14 mouse cellular contexts compared by ENCODE assay signal in the genomic region with DNA sequence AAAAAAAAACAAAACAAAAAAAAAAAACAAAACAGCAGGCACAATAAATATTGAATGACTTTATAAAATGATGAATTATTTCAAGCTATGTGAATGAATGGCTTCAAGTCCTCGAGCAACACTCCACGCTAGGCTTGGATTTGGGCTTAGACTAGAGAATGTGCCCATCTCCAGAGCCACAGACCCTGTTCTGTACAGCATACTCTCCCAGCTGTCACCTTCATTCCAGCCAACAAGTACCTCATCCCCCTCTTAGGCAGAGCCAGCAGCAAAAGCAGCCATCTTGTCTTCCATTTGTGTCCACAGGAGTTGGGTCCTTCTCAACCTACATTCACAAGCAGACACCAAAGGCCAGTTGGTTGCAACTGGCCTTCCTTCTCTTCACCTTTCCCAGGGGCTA.
"Had no signal": no experiment of that assay in that cellular context is flagged by ENCODE, and none has a peak within 500 bp of the region (broad histone marks: within the 10 kb centered on the region; RNA-seq: fewer than 3 reads in every experiment).

No protein-coding gene starts in this region.

- DNase-seq: kidney, postnatal 36 days; layer of hippocampus, adult 9-11 months; layer of hippocampus, postnatal 36 days; lung, embryonic 14.5 days; lung, postnatal 10 days; lung, postnatal 4 days; right cerebral cortex, postnatal 14 days; thymus, postnatal 4 days had no signal

- H3K9ac ChIP-seq: limb, embryonic 15.5 days; liver, embryonic 12.5 days; lung, embryonic 14.5 days; midbrain, embryonic 15.5 days; stomach, embryonic 15.5 days had no signal

- H3K9me3 ChIP-seq: limb, embryonic 15.5 days; liver, embryonic 12.5 days; midbrain, embryonic 10.5 days; midbrain, embryonic 15.5 days; stomach, embryonic 15.5 days had no signal

- H3K4me2 ChIP-seq: limb, embryonic 15.5 days; liver, embryonic 12.5 days; lung, embryonic 14.5 days; midbrain, embryonic 15.5 days; stomach, embryonic 15.5 days had no signal

- H3K4me1 ChIP-seq: midbrain, embryonic 15.5 days had no signal

- H3K27ac ChIP-seq: kidney, postnatal 0 days; limb, embryonic 15.5 days; liver, embryonic 12.5 days; midbrain, embryonic 10.5 days; midbrain, embryonic 15.5 days; stomach, embryonic 15.5 days had no signal

- H3K27me3 ChIP-seq: limb, embryonic 15.5 days; liver, embryonic 12.5 days; midbrain, embryonic 15.5 days; stomach, embryonic 15.5 days had no signal

- H3K4me3 ChIP-seq: limb, embryonic 15.5 days; liver, embryonic 12.5 days; midbrain, embryonic 10.5 days; midbrain, embryonic 15.5 days; stomach, embryonic 15.5 days had no signal

- H3K36me3 ChIP-seq: limb, embryonic 15.5 days; liver, embryonic 12.5 days; midbrain, embryonic 10.5 days; midbrain, embryonic 15.5 days; stomach, embryonic 15.5 days had no signal

- ATAC-seq: liver, embryonic 12.5 days; midbrain, embryonic 15.5 days had no signal
